Mouse (Mus musculus) liver, postnatal 0 days (tissue): ENCODE measurements at regions not wholly inside any gene's neighbourhood (a gene's known extent, or its start where the extent isn't known, plus 50 kb on each side); places are given as distances from the start of the nearest gene placed in this dataset.
A peak's percentile ranks its signal among the peaks of the same experiment; 100 is the strongest.

Source experiments
- ATAC-seq: fragments of 200-750 bp; cut with Nextera tagmentation; 2 replicates; pipeline ENCODE4 v1.8.0; 2017; ENCODE audit warnings: mild to moderate bottlenecking, moderate library complexity
- DNase-seq: peaks from one replicate; pipeline ENCODE4 v3.0.0-alpha.2; 2016
- H3K27ac ChIP-seq: fragments of 300-500 bp; sonication (generic); 2 replicates; pipeline ENCODE4 v1.5.1; 2014; ENCODE audit warnings: antibody characterized with exemption, moderate library complexity, mild to moderate bottlenecking, low read depth
- H3K27me3 ChIP-seq: fragments of 300-500 bp; sonication (generic); 2 replicates; pipeline ENCODE4 v1.6.1; 2014; ENCODE audit warnings: low read length, control low read depth, mixed read lengths; ENCODE audit not compliant: insufficient read depth
- H3K36me3 ChIP-seq: fragments of 300-500 bp; sonication (generic); replicated peaks from 2 replicates; pipeline ENCODE4 v1.6.1; 2014; ENCODE audit warnings: mild to moderate bottlenecking, control low read depth, low read length, moderate library complexity, mixed read lengths; ENCODE audit not compliant: insufficient read depth
- H3K4me1 ChIP-seq: fragments of 300-500 bp; sonication (generic); 2 replicates; pipeline ENCODE4 v1.6.1; 2014; ENCODE audit warnings: antibody characterized with exemption, mild to moderate bottlenecking, control low read depth; ENCODE audit not compliant: insufficient read depth
- H3K4me2 ChIP-seq: fragments of 300-500 bp; sonication (generic); 2 replicates; pipeline ENCODE4 v1.6.1; 2014; ENCODE audit warnings: low read depth, mild to moderate bottlenecking, low read length, moderate library complexity, mixed read lengths
- H3K4me3 ChIP-seq: fragments of 300-500 bp; sonication (generic); 2 replicates; pipeline ENCODE4 v1.5.1; 2014; ENCODE audit warnings: low read depth, low read length
- H3K9ac ChIP-seq: fragments of 300-500 bp; sonication (generic); replicated peaks from 2 replicates; pipeline ENCODE4 v1.6.1; 2014; ENCODE audit warnings: mild to moderate bottlenecking, moderate library complexity
- H3K9me3 ChIP-seq: fragments of 300-500 bp; sonication (generic); 2 replicates; pipeline ENCODE4 v1.6.1; 2016; ENCODE audit warnings: mild to moderate bottlenecking, control low read depth, low read length, mixed read lengths
- CTCF ChIP-seq: sonication (generic); IDR thresholded peaks from 2 replicates; pipeline ENCODE4 v1.5.1; 2016; ENCODE audit warnings: antibody characterized with exemption, low read depth
- EP300 ChIP-seq: IDR thresholded peaks from 2 replicates; pipeline ENCODE4 v1.6.1; 2016; ENCODE audit warnings: antibody characterized with exemption, low read depth, mild to moderate bottlenecking
- WGBS: fragments of 180-500 bp; shearing (Covaris S2); extraction: QIAGEN DNeasy Blood & Tissue Kit; methylation state at CpG from one replicate; pipeline ENCODE4 v1.1.7; 2014; ENCODE audit not compliant: insufficient replicate concordance; 5-methylcytosine and 5-hydroxymethylcytosine counted together

DNA sequence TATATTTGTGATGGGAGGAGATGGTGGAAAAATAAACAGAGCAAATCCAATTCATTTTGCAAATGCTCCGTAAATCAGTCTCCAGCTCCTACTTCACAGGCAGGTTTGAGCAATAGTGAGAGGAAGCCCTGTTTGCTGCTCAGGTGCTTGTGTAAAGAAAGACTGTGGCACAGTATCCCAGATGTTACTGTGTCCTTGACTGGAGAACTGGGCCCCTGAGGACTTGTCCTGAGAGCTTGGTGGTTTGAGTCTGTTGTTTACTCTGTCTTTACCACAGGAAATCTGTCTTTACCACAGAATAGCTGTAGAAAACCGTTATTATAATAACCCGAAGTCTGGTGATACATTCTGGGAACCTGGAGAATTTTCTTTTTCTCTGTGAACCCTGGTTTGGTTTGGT, 112.4 kb downstream of the Olfr721-ps1 start:
- H3K9me3 ChIP-seq: no peaks in the 10 kb centered on the region

DNA sequence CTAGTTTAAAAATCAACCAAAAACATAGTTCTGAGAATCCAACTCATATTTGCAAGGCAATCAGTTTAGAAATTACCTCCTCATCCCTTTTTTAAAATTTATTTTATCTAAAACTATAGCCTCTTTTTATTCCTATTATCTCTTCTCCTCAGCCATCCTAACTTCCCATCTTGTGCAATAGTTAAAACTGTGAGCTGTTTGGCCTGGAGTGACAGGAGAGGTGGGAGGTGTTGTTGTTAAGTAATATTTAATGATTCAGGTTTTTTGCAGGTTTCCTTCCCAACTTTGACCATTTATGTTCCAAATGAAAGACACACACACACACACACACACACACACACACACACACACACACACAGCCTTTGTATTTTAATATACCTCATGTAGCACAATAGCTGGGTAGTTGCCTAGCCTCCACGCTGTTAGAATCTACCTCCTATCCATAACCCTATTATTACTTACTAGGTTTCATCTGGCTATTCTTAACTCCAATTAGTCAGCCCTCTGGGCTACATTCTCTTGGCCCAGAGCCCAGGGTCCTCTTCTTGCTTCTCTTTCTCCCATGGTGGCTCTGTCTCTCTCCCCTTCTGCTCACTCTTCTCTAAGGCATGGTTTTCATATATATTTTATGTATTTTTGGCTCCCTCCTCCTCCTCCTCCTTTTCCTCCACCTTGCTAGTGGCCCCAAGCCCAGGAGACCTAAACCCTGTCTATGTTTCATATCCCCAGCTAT, 113.5 kb downstream of the Olfr721-ps1 start:
- Histone ChIP-seq H3K4me2 (no peak overlapping the region), H3K36me3 (no peaks in the 10 kb centered on the region), H3K27ac (no peak overlapping the region), H3K4me3 (no peak overlapping the region), H3K27me3 (no peaks in the 10 kb centered on the region), H3K4me1 (peaks cover 13% of the 10 kb centered on the region), H3K9me3 (no peaks in the 10 kb centered on the region), H3K9ac (no peak overlapping the region)
- WGBS: 69% methylated on average over 1 of the region's 1 CpGs
- TF ChIP-seq CTCF (no peak), EP300 (no peak)
- ATAC-seq: 0 out of 2 replicates have a peak, but pooled peaks have one; percentile 23
- DNase-seq: no peak

More for the DNA sequence above, 112.4 kb downstream of the Olfr721-ps1 start:
- peaks cover 13% of the 10 kb centered on the region for H3K4me1 ChIP-seq
- WGBS: 25% methylated on average over 3 of the region's 3 CpGs
- DNase-seq (no peak), ATAC-seq (peak; percentile 55; the same call in 1 of the 2 replicates)
- no peak overlapping the region for H3K4me3 ChIP-seq
- no peak overlapping the region for H3K27ac ChIP-seq
- H3K27me3 ChIP-seq: no peaks in the 10 kb centered on the region
- no peak for TF ChIP-seq CTCF
- no peak overlapping the region for H3K9ac ChIP-seq
- H3K4me2 ChIP-seq: no peak overlapping the region
- H3K36me3 ChIP-seq: no peaks in the 10 kb centered on the region

DNA sequence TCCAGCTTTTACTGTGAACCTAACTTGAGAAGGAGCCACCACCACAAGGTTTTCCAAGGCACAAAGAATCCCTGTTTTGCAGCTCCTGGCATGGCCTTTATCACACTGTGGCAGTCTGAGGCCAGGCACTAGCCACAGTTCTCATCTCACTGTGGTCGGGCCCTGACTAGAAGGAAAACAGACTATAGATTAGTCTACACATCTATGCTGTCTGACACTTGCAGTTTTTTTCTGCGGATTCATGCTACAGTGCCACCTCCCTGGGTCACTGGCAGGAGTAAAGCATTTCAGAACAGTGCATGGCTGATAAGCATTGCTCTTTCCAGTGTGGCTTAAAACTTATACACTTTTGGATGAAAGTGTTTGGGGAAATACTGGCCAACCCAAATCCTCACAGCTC, 114.3 kb downstream of the Olfr721-ps1 start:
- Histone ChIP-seq H3K27ac (no peak overlapping the region), H3K4me1 (peaks cover 13% of the 10 kb centered on the region), H3K27me3 (no peaks in the 10 kb centered on the region), H3K9ac (no peak overlapping the region), H3K9me3 (no peaks in the 10 kb centered on the region), H3K36me3 (no peaks in the 10 kb centered on the region), H3K4me2 (no peak overlapping the region), H3K4me3 (no peak overlapping the region)
- ATAC-seq (no peak), DNase-seq (no peak)
- WGBS: 37% methylated on average over 2 of the region's 2 CpGs
- no peak for TF ChIP-seq EP300
- TF ChIP-seq CTCF: no peak

DNA sequence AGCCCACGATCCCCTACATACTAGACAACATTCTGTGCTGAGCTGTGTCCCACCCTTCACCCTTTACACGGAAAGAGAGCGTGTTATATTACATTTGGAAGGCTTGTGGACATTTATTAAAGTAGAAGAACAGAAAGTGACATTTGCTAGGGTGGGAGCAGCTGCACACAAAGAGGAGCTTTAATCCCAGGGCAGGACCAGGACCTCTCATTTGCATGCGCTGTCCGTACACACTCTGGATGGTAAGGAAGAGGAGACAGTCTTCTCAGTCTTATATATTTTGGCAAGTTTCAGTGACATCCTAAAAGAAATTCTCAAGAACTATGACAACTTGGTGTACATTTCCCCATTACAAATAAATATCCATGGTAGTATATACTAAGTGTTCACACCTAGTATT, 114.8 kb downstream of the Olfr721-ps1 start:
- Histone ChIP-seq H3K4me2 (no peak overlapping the region), H3K27me3 (no peaks in the 10 kb centered on the region), H3K4me3 (no peak overlapping the region), H3K9me3 (no peaks in the 10 kb centered on the region), H3K36me3 (no peaks in the 10 kb centered on the region), H3K27ac (no peak overlapping the region), H3K4me1 (peaks cover 13% of the 10 kb centered on the region), H3K9ac (no peak overlapping the region)
- whole genome bisulfite sequencing: 75% methylated on average over 5 of the region's 5 CpGs
- TF ChIP-seq EP300 (no peak), CTCF (no peak)
- DNase-seq (no peak), ATAC-seq (no peak)

DNA sequence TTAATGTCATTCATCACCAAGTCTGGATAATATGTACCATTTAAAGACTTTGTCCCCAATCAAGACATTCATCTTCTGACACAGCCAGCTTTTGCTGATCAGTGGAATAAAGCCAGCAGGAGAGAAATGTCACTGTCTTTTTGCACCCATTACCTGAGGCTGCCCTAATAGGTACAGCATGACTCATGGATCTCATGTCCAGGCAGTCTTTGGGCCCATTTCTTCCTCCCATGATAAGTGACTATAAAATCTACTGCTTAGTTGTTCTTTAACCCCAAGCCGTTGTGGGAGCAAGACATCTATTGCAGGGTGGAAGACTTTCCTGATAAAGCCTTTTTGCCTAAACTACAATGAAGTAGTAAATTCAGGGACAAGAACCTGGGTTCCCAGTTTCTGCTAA, 116.9 kb downstream of the Olfr721-ps1 start:
- H3K4me1 ChIP-seq: peaks cover 13% of the 10 kb centered on the region
- no peak overlapping the region for H3K4me2 ChIP-seq
- H3K27me3 ChIP-seq: no peaks in the 10 kb centered on the region
- no peaks in the 10 kb centered on the region for H3K36me3 ChIP-seq
- no peak overlapping the region for H3K27ac ChIP-seq
- H3K4me3 ChIP-seq: no peak overlapping the region
- WGBS: 55% methylated on average over 1 of the region's 1 CpGs
- H3K9ac ChIP-seq: no peak overlapping the region
- DNase-seq: no peak
- TF ChIP-seq EP300 (no peak), CTCF (no peak)
- ATAC-seq: no peak
- no peaks in the 10 kb centered on the region for H3K9me3 ChIP-seq

DNA sequence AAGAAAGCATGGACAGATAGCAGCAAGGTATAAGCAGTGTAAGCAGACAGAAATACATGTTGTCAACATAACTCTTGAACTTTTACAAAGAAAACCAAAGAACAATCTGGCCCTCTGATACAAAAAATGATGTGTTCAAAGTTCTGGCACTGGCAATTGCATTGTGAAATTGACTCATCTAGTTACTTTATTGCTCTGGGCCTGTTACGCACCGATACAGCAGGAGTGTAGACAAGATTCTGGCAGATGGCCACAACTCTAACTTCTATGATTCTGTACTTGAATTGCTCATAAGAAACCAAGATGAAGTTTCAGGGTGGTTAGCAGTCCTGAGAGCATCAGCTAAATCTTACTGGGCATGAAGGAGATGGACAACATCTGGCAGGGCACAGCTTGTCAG, 117.7 kb downstream of the Olfr721-ps1 start:
- no peak overlapping the region for H3K4me2 ChIP-seq
- TF ChIP-seq EP300 (no peak), CTCF (no peak)
- WGBS: 66% methylated on average over 2 of the region's 2 CpGs
- no peak overlapping the region for H3K4me3 ChIP-seq
- H3K27ac ChIP-seq: no peak overlapping the region
- H3K27me3 ChIP-seq: no peaks in the 10 kb centered on the region
- no peaks in the 10 kb centered on the region for H3K9me3 ChIP-seq
- DNase-seq (no peak), ATAC-seq (no peak)
- no peaks in the 10 kb centered on the region for H3K36me3 ChIP-seq
- no peak overlapping the region for H3K9ac ChIP-seq
- peaks cover 7% of the 10 kb centered on the region for H3K4me1 ChIP-seq
